Mouse (Mus musculus) heart, postnatal 0 days (tissue): ENCODE results near the gene E330021D16Rik.

Experiments
- CTCF ChIP-seq: IDR thresholded peaks from 2 replicates; pipeline ENCODE4 v1.5.1; 2016; ENCODE audit warnings: antibody characterized with exemption, control low read depth, low read depth
- EP300 ChIP-seq: IDR thresholded peaks from 2 replicates; pipeline ENCODE4 v1.6.1; 2016; ENCODE audit warnings: antibody characterized with exemption, low read depth

GRCm38 (mm10) chr6:136376097-136376496 lies 39.3 kb downstream of the E330021D16Rik start:
- no peak for TF ChIP-seq CTCF
- no peak for TF ChIP-seq EP300
